Mouse (Mus musculus) gastrocnemius, adult 2 months (tissue): Measurements from ENCODE around the gene Col15a1. TPM values are rescaled to one million over a fixed set of nuclear protein-coding genes. Genes with fewer than 3 reads are reported as not detected.

Experiments
- DNase-seq: peaks from one replicate; pipeline ENCODE4 v3.0.0; 2022
- H3K27ac ChIP-seq: fragments of 200-600 bp; 2 replicates; pipeline ENCODE4 v1.8.1; 2022; ENCODE audit warnings: mild to moderate bottlenecking
- H3K4me3 ChIP-seq: fragments of 200-600 bp; 2 replicates; pipeline ENCODE4 v1.8.1; 2022; ENCODE audit warnings: mild to moderate bottlenecking, moderate library complexity
- CTCF ChIP-seq: fragments of 200-600 bp; IDR thresholded peaks from 2 replicates; pipeline ENCODE4 v1.8.1; 2022; ENCODE audit warnings: antibody characterized with exemption, mild to moderate bottlenecking, moderate library complexity
- intact Hi-C: fragments of 180-260 bp; cut with DNase I; formaldehyde crosslinking; loops from one replicate; pipeline ENCODE4 v1.15.1; 2025
- total RNA-seq, 2 experiments: library from RNA; stranded (reverse); gene quantifications; 2 replicates each; pipeline ENCODE4 v1.2.3; 2021

Gene Col15a1
- total RNA-seq, 2 experiments from 2014 or later, result 19.5 to 37.8 TPM

- intact Hi-C loops, result loop anchor here (5.0 kb wide), 2 partner anchors 44 to 61 kb away; no protein-coding TSS in a partner anchor
- DNase-seq, result peak; percentile 100
- H3K4me3 ChIP-seq, result peak within 1 kb of the TSS; percentile 98
- TF ChIP-seq CTCF, result no peak
- H3K27ac ChIP-seq, result peak within 1 kb of the TSS; percentile 98
Observed at GRCm38 (mm10) chr4:47352803-47353388, 144.9 kb downstream of the Col15a1 start, which contains the start of gene Tgfbr1. Gene Tgfbr1, plus strand, starts transcription at chr4:47353222.

- peak overlapping the region; percentile 98 for H3K4me3 ChIP-seq
- H3K27ac ChIP-seq, result peak overlapping the region; percentile 98
- intact Hi-C loops, result loop anchor here (5.0 kb wide), 2 partner anchors 44 to 61 kb away; no protein-coding TSS in a partner anchor
- DNase-seq, result peak; percentile 91
- TF ChIP-seq CTCF, result no peak
Observed at GRCm38 (mm10) chr4:47353416-47354111, 145.6 kb downstream of the Col15a1 start.

GRCm38 (mm10) chr4:47354304-47354703 is 146.3 kb downstream of the Col15a1 start:
- no peak for TF ChIP-seq CTCF
- no peak for DNase-seq
- peak overlapping the region; percentile 98 for H3K4me3 ChIP-seq
- intact Hi-C loops, result loop anchor here (5.0 kb wide), 2 partner anchors 43 to 62 kb away; no protein-coding TSS in a partner anchor
- peak overlapping the region; percentile 98 for H3K27ac ChIP-seq

DNA sequence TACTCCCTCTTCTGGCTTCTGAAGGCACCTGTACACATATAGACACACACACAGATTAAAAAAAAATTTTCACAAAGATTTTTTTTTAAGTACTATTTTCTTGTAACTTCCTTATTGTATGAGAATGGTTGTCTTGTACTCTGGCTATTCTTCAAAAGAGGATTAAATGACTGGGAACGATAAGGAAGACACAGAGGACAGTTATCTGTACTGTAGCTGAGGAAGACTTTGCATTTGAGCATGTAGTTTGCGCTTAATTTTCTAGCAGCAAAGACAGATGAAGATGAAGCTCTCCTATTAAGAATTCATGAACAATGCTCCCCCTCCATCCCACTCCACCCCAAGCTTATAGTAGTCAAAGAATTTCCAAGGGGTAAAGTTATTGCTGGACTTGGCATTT is 154.7 kb downstream of the Col15a1 start:
- DNase-seq, result no peak
- 0 out of 2 replicates have a peak, but pooled peaks have one; percentile 3 for TF ChIP-seq CTCF
- intact Hi-C loops, result no loop called here
- Histone ChIP-seq H3K4me3 (no peak overlapping the region), H3K27ac (peak overlapping the region; percentile 73)

Other genes starting within 250 kb of the Col15a1 start
- gene Gabbr2, start 216.3 kb upstream of the Col15a1 start, total RNA-seq, result under 1 TPM; 0.06 to 0.10 TPM
- gene Anks6, start 150.7 kb upstream of the Col15a1 start, total RNA-seq, result 1 to 10 TPM; 1.4 to 1.8 TPM
- gene Galnt12, start 116.3 kb upstream of the Col15a1 start, total RNA-seq, result under 1 TPM in 1 of 2 experiments, not detected in 1; 0.17 TPM
- gene Tgfbr1, start 145.1 kb downstream of the Col15a1 start, total RNA-seq, result 10 to 100 TPM; 19.2 to 32.2 TPM